Mouse (Mus musculus): ENCODE results near the gene Hbb-bt. TPM values are rescaled to one million over a fixed set of nuclear protein-coding genes. Genes with fewer than 3 reads are reported as not detected.

Hbb-bt gene
- 64.2 and 175 TPM in 2 replicates for polyA plus RNA-seq (2012; rRNA removed)

DNA sequence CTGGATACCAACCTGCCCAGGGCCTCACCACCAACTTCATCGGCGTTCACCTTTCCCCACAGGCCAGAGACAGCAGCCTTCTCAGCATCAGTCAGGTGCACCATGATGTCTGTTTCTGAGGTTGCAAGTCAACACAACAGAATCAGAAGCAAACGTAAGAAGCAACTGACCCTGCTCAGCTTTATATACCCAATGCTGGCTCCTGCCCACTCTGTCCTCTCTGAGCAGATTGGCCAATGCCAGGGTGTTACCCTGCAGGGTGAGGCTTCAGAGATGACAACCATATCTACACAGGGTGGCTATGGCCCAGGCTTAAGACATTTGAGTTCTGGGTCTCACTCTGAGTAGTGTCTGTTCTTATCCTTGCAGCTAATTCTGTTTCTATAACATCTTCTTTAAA is at the start of gene Hbb-bt:
TSS of gene Hbb-bt (minus strand) at position 231 of the 400 bp plus-strand sequence.
- Histone ChIP-seq H3K27me3 (ENCODE audit: control insufficient read depth, insufficient read depth, low read length) (no peaks in the 10 kb centered on the region), H3K4me1 (ENCODE audit: control insufficient read depth, insufficient read depth, low read length) (no peaks in the 10 kb centered on the region), H3K4me3 (replicated peaks; ENCODE audit: insufficient read depth, low read depth, low read length) (no peak within 1 kb of the TSS), H3K27ac (ENCODE audit: insufficient read depth, low read length) (no peak within 1 kb of the TSS)
- WGBS: 78% methylated on average over 3 of the region's 3 CpGs
- no peak for DNase-seq
- no peak for TF ChIP-seq CTCF (IDR thresholded peaks at IDR 0.05; ENCODE audit: borderline replicate concordance, insufficient read depth, low read depth, low read length)

- Histone ChIP-seq H3K4me1 (ENCODE audit: control insufficient read depth, insufficient read depth, low read length) (no peaks in the 10 kb centered on the region), H3K4me3 (replicated peaks; ENCODE audit: insufficient read depth, low read depth, low read length) (no peak overlapping the region), H3K27me3 (ENCODE audit: control insufficient read depth, insufficient read depth, low read length) (no peaks in the 10 kb centered on the region), H3K27ac (ENCODE audit: insufficient read depth, low read length) (no peak overlapping the region)
- WGBS: 78% methylated on average over 3 of the region's 3 CpGs
- TF ChIP-seq POLR2A (IDR thresholded peaks at IDR 0.05; ENCODE audit: borderline replicate concordance, insufficient read depth, low read length) (no peak), CTCF (IDR thresholded peaks at IDR 0.05; ENCODE audit: borderline replicate concordance, insufficient read depth, low read depth, low read length) (no peak)
- no peak for DNase-seq
Measured at GRCm38 (mm10) chr7:103861531-103861930, 47.7 kb upstream of the Hbb-bt start.

- no peak overlapping the region for H3K27ac ChIP-seq (ENCODE audit: insufficient read depth, low read length)
- WGBS: 55% methylated on average over 1 of the region's 1 CpGs
- TF ChIP-seq CTCF (IDR thresholded peaks at IDR 0.05; ENCODE audit: borderline replicate concordance, insufficient read depth, low read depth, low read length) (no peak), POLR2A (IDR thresholded peaks at IDR 0.05; ENCODE audit: borderline replicate concordance, insufficient read depth, low read length) (no peak)
- H3K4me1 ChIP-seq (ENCODE audit: control insufficient read depth, insufficient read depth, low read length): no peaks in the 10 kb centered on the region
- H3K27me3 ChIP-seq (ENCODE audit: control insufficient read depth, insufficient read depth, low read length): no peaks in the 10 kb centered on the region
- H3K4me3 ChIP-seq (replicated peaks; ENCODE audit: insufficient read depth, low read depth, low read length): no peak overlapping the region
- no peak for DNase-seq
Measured at GRCm38 (mm10) chr7:103860855-103861254, 47.1 kb upstream of the Hbb-bt start.

- H3K4me1 ChIP-seq (ENCODE audit: control insufficient read depth, insufficient read depth, low read length): no peaks in the 10 kb centered on the region
- TF ChIP-seq CTCF (IDR thresholded peaks at IDR 0.05; ENCODE audit: borderline replicate concordance, insufficient read depth, low read depth, low read length): no peak
- TF ChIP-seq POLR2A (IDR thresholded peaks at IDR 0.05; ENCODE audit: borderline replicate concordance, insufficient read depth, low read length): no peak
- H3K27me3 ChIP-seq (ENCODE audit: control insufficient read depth, insufficient read depth, low read length): no peaks in the 10 kb centered on the region
- H3K27ac ChIP-seq (ENCODE audit: insufficient read depth, low read length): no peak overlapping the region
- WGBS: 60% methylated on average over 2 of the region's 2 CpGs
- no peak overlapping the region for H3K4me3 ChIP-seq (replicated peaks; ENCODE audit: insufficient read depth, low read depth, low read length)
- DNase-seq: no peak
Measured at GRCm38 (mm10) chr7:103859076-103859475, 45.3 kb upstream of the Hbb-bt start.

DNA sequence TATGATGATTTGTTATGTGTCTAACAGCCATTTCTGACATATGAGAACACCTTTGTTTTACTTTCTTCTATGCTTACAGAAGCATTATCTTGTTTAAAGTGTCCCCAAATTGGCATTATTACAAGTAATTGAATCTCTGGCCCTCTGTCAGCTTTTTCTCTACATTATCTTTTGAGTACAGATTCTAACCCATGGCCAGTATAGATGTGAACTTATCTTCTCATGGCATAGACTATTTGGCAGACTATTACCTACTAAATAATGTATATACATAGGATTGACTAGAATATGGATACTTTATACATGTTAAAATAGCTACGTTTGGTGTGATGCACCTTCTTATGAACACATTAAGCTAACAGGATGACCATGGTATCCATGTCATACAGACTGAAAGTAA is 40.9 kb upstream of the Hbb-bt start:
- WGBS: 69% methylated on average over 1 of the region's 1 CpGs
- Histone ChIP-seq H3K4me1 (ENCODE audit: control insufficient read depth, insufficient read depth, low read length) (no peaks in the 10 kb centered on the region), H3K4me3 (replicated peaks; ENCODE audit: insufficient read depth, low read depth, low read length) (no peak overlapping the region), H3K27me3 (ENCODE audit: control insufficient read depth, insufficient read depth, low read length) (no peaks in the 10 kb centered on the region), H3K27ac (ENCODE audit: insufficient read depth, low read length) (no peak overlapping the region)
- TF ChIP-seq CTCF (IDR thresholded peaks at IDR 0.05; ENCODE audit: borderline replicate concordance, insufficient read depth, low read depth, low read length): no peak
- no peak for DNase-seq

DNA sequence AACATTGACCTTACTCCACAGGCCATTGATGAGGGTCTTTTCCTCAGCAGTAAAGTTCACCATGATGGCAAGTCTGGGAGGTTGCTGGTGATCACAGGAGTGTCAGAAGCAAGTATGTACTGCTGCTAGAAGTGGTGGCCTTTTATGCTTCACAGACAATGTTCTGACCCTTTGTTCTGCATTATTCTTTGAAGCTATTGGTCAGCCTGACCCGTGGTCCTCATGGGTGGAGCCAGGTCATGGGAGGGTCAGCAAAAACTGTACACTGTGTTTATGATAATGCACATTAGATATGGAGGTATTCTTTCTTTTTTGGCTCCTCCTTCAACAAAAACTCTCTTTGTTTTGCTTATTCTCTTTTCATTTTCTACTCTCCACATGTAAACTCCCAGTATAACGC is 39.3 kb upstream of the Hbb-bt start, which contains the start of gene Hbb-y:
TSS of gene Hbb-y (minus strand) at position 127 of the 400 bp plus-strand sequence.
- Histone ChIP-seq H3K27ac (ENCODE audit: insufficient read depth, low read length) (no peak within 1 kb of the TSS), H3K27me3 (ENCODE audit: control insufficient read depth, insufficient read depth, low read length) (no peaks in the 10 kb centered on the region), H3K4me1 (ENCODE audit: control insufficient read depth, insufficient read depth, low read length) (no peaks in the 10 kb centered on the region), H3K4me3 (replicated peaks; ENCODE audit: insufficient read depth, low read depth, low read length) (no peak within 1 kb of the TSS)
- TF ChIP-seq CTCF (IDR thresholded peaks at IDR 0.05; ENCODE audit: borderline replicate concordance, insufficient read depth, low read depth, low read length) (no peak), POLR2A (IDR thresholded peaks at IDR 0.05; ENCODE audit: borderline replicate concordance, insufficient read depth, low read length) (no peak)
- DNase-seq: no peak
- 55% methylated on average over 2 of the region's 2 CpGs for WGBS

DNA sequence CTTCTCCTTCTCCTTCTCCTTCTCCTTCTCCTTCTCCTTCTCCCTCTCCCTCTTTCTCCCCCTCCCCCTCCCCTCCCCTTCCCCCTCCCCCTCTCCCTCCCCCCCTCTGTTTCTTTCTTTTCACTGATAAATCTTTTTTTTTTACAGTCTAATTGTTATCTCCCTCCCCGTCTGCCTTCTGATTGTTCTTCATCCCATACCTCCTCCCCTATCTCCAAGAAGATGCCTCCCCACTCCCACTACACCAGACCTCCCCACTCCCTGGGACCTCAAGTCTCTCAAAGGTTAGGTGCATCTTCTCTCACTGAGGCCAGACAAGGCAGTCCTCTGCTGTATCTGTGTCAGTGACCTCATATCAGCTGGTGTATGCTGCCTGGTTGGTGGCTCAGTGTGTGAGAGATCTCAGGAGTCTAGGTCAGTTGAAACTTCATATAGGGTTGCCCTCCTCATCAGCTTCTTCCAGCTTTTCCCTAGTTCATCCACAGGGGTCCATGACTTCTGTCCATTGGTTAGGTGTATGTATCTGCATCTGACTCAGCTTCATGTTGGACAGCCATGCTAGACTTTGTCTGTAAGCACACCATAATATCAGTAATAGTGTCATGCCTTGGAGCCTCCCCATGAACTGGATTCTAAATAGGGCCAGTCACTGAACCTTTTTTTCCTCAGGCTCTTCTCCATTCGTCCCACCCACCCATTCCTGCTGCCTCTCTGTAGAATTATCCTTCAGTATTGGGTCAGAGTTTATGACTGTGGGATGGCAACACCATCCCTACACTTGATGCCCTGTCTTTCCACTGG is 30.9 kb upstream of the Hbb-bt start:
- Histone ChIP-seq H3K27me3 (ENCODE audit: control insufficient read depth, insufficient read depth, low read length) (no peaks in the 10 kb centered on the region), H3K27ac (ENCODE audit: insufficient read depth, low read length) (no peak overlapping the region), H3K4me3 (replicated peaks; ENCODE audit: insufficient read depth, low read depth, low read length) (no peak overlapping the region), H3K4me1 (ENCODE audit: control insufficient read depth, insufficient read depth, low read length) (no peaks in the 10 kb centered on the region)
- 31% methylated on average over 2 of the region's 2 CpGs for WGBS
- no peak for DNase-seq
- TF ChIP-seq POLR2A (IDR thresholded peaks at IDR 0.05; ENCODE audit: borderline replicate concordance, insufficient read depth, low read length) (no peak), CTCF (IDR thresholded peaks at IDR 0.05; ENCODE audit: borderline replicate concordance, insufficient read depth, low read depth, low read length) (no peak)

GRCm38 (mm10) chr7:103843034-103843433 is 29.2 kb upstream of the Hbb-bt start, which contains the start of gene Hbb-bh1:
Gene Hbb-bh1 (minus strand): TSS chr7:103843164.
- DNase-seq: no peak
- WGBS: 84% methylated on average over 2 of the region's 2 CpGs
- TF ChIP-seq POLR2A (IDR thresholded peaks at IDR 0.05; ENCODE audit: borderline replicate concordance, insufficient read depth, low read length): no peak
- Histone ChIP-seq H3K27ac (ENCODE audit: insufficient read depth, low read length) (no peak within 1 kb of the TSS), H3K27me3 (ENCODE audit: control insufficient read depth, insufficient read depth, low read length) (no peaks in the 10 kb centered on the region), H3K4me1 (ENCODE audit: control insufficient read depth, insufficient read depth, low read length) (no peaks in the 10 kb centered on the region), H3K4me3 (replicated peaks; ENCODE audit: insufficient read depth, low read depth, low read length) (no peak within 1 kb of the TSS)
